Mouse (Mus musculus) G1E (cell line): ENCODE data around the gene Dcp1b.

Experiments used
- CTCF ChIP-seq: IDR thresholded peaks from 2 replicates; pipeline ENCODE4 v1.5.1; 2012; ENCODE audit warnings: low read depth, low read length, inconsistent platforms, mixed read lengths
- GATA1 ChIP-seq: IDR thresholded peaks from 2 replicates; pipeline ENCODE4 v1.6.1; 2012; ENCODE audit warnings: borderline replicate concordance, low read length, inconsistent platforms, mixed read lengths
- GATA2 ChIP-seq: IDR thresholded peaks from 2 replicates; pipeline ENCODE4 v1.6.1; 2012; ENCODE audit warnings: low read depth, low read length, inconsistent platforms, borderline replicate concordance
- POLR2AphosphoS5 ChIP-seq: IDR thresholded peaks from 2 replicates; pipeline ENCODE4 v1.6.1; 2012; ENCODE audit warnings: low read depth, low read length, inconsistent platforms; ENCODE audit not compliant: insufficient replicate concordance
- TAL1 ChIP-seq: conservative IDR thresholded peaks from 2 replicates; pipeline ENCODE4 v1.6.1; 2012; ENCODE audit warnings: low read depth, low read length, inconsistent platforms, mixed read lengths

DNA sequence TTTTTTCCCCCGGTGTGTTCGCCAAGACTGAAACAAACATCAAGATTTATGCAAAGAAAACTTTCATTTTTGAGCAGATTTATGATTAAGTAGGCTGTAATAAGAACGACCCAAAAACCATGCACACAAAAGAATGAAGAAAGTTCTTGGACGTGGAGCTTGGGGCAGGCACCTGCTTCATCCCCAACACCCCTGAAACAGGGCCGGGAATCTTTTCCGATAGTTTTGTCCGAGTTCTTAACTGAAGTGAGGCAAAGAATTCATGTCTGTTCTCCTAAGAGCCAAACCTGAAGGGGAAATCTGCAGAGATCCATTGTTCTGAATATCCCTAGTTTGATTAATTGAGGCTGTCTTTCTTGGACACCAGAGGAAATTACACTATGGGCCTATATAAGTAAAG is 1.1 kb downstream of the Dcp1b start:
- TF ChIP-seq TAL1: no peak
- no peak for TF ChIP-seq CTCF
- no peak for TF ChIP-seq GATA1
- TF ChIP-seq POLR2AphosphoS5: no peak
- no peak for TF ChIP-seq GATA2
